Mouse (Mus musculus) C3H10T1/2 (cell line): ENCODE data around the gene Uts2. TPM values are rescaled to one million over a fixed set of nuclear protein-coding genes. Genes with fewer than 3 reads are reported as not detected.

Source experiments
- polyA plus RNA-seq, 2 experiments: library from polyadenylated mRNA; unstranded; fragments of >200 nt; fragmentation: generic; extraction: Trizol; gene quantifications; one replicate each; pipeline ENCODE4 v1.2.1; 2012; ENCODE audit warnings: missing spikeins in 2 of 2

Gene Uts2
- polyA plus RNA-seq, result not detected

GRCm38 (mm10) chr4:150996797-150997196, at the start of gene Uts2:
TSS of gene Uts2 (plus strand) at chr4:150997097.

GRCm38 (mm10) chr4:151044037-151044943, 47.4 kb downstream of the Uts2 start, which contains the start of gene Per3:
TSS of gene Per3 (minus strand) at chr4:151044665.

Other genes starting within 250 kb of the Uts2 start
- gene Errfi1, start 143.2 kb upstream of the Uts2 start, polyA plus RNA-seq, result 10 to 100 TPM in 1 of 2 experiments, 1 to 10 TPM in 1; 5.1 to 15.9 TPM
- gene Park7, start 82.7 kb upstream of the Uts2 start, polyA plus RNA-seq, result 100 to 1,000 TPM; 313 to 395 TPM
- gene Tnfrsf9, start 82.5 kb upstream of the Uts2 start, polyA plus RNA-seq, result under 1 TPM; 0.63 to 0.71 TPM
- 1 to 10 TPM in 1 of 2 experiments, under 1 TPM in 1; 0.33 to 8.8 TPM for gene Per3, start 47.6 kb downstream of the Uts2 start, polyA plus RNA-seq
- gene Vamp3, start 60.9 kb downstream of the Uts2 start, polyA plus RNA-seq, result 10 to 100 TPM; 11.4 to 51.8 TPM
- gene Gm13090, start 92.5 kb downstream of the Uts2 start, polyA plus RNA-seq, result not detected